Mouse (Mus musculus) kidney, adult 18-20 months (tissue): ENCODE results near the gene Flywch1.

Experiments used
- DNase-seq: peaks from one replicate; pipeline ENCODE4 v3.0.0; 2021

The Flywch1 gene

GRCm38 (mm10) chr17:23771284-23772218 is at the start of gene Flywch1:
Flywch1 (minus strand) TSS chr17:23771602.
- DNase-seq, result peak; percentile 98

- no peak for DNase-seq
Measured at GRCm38 (mm10) chr17:23820731-23821130, 49.3 kb upstream of the Flywch1 start.

GRCm38 (mm10) chr17:23819235-23819634 is 47.8 kb upstream of the Flywch1 start:
- no peak for DNase-seq

GRCm38 (mm10) chr17:23818579-23818978 is 47.2 kb upstream of the Flywch1 start:
- no peak for DNase-seq

- no peak for DNase-seq
Measured at GRCm38 (mm10) chr17:23815641-23816040, 44.2 kb upstream of the Flywch1 start.

- no peak for DNase-seq
Measured at GRCm38 (mm10) chr17:23807918-23808317, 36.5 kb upstream of the Flywch1 start.

- peak; percentile 71 for DNase-seq
Measured at GRCm38 (mm10) chr17:23806867-23807266, 35.5 kb upstream of the Flywch1 start.

- DNase-seq, result no peak
Measured at GRCm38 (mm10) chr17:23804426-23805085, 33.2 kb upstream of the Flywch1 start.

GRCm38 (mm10) chr17:23803366-23804041 is 32.1 kb upstream of the Flywch1 start:
- DNase-seq, result no peak

- DNase-seq, result peak; percentile 96
Measured at GRCm38 (mm10) chr17:23802746-23803365, 31.5 kb upstream of the Flywch1 start.

- DNase-seq, result no peak
Measured at GRCm38 (mm10) chr17:23801627-23802026, 30.2 kb upstream of the Flywch1 start.

- DNase-seq, result no peak
Measured at GRCm38 (mm10) chr17:23797316-23797715, 25.9 kb upstream of the Flywch1 start.

GRCm38 (mm10) chr17:23795323-23795722 is 23.9 kb upstream of the Flywch1 start:
- DNase-seq, result no peak

GRCm38 (mm10) chr17:23791079-23791357 is 19.6 kb upstream of the Flywch1 start:
- DNase-seq, result no peak

- peak; percentile 73 for DNase-seq
Measured at GRCm38 (mm10) chr17:23790269-23791078, 19.1 kb upstream of the Flywch1 start, which contains the start of gene Srrm2. Srrm2 (plus strand) TSS chr17:23790532.

GRCm38 (mm10) chr17:23789749-23790268 is 18.4 kb upstream of the Flywch1 start:
- no peak for DNase-seq

GRCm38 (mm10) chr17:23788973-23789372 is 17.6 kb upstream of the Flywch1 start:
- no peak for DNase-seq

GRCm38 (mm10) chr17:23786510-23786931 is 15.1 kb upstream of the Flywch1 start:
- DNase-seq, result peak; percentile 25

GRCm38 (mm10) chr17:23785561-23786471 is 14.4 kb upstream of the Flywch1 start, which contains the start of gene Flywch2:
Flywch2 (minus strand) TSS chr17:23786081.
- peak; percentile 84 for DNase-seq

- DNase-seq, result no peak
Measured at GRCm38 (mm10) chr17:23783352-23783751, 11.9 kb upstream of the Flywch1 start.

- no peak for DNase-seq
Measured at GRCm38 (mm10) chr17:23778447-23778846, 7.0 kb upstream of the Flywch1 start.
